Mouse (Mus musculus) limb, embryonic 14.5 days (tissue): ENCODE results near the gene Rrp7a. TPM values are rescaled to one million over a fixed set of nuclear protein-coding genes. Genes with fewer than 3 reads are reported as not detected.

Source experiments
- ATAC-seq: fragments of 200-750 bp; cut with Nextera tagmentation; 2 replicates; pipeline ENCODE4 v1.8.0; 2017; ENCODE audit warnings: low read depth, moderate number of reproducible peaks, moderate TSS enrichment; ENCODE audit not compliant: low FRiP score
- DNase-seq: peaks from one replicate; pipeline ENCODE4 v3.0.0-alpha.2; 2015; ENCODE audit warnings: low spot score
- H3K27ac ChIP-seq: fragments of 300-500 bp; sonication (generic); replicated peaks from 2 replicates; pipeline ENCODE4 v1.5.1; 2014; ENCODE audit warnings: low read depth, mild to moderate bottlenecking, low read length, moderate library complexity, mixed read lengths
- H3K27me3 ChIP-seq: fragments of 300-500 bp; sonication (generic); 2 replicates; pipeline ENCODE4 v1.6.1; 2014; ENCODE audit warnings: low read length, mixed read lengths; ENCODE audit not compliant: control insufficient read depth, insufficient read depth
- H3K36me3 ChIP-seq: fragments of 300-500 bp; sonication (generic); 2 replicates; pipeline ENCODE4 v1.6.1; 2014; ENCODE audit warnings: mild to moderate bottlenecking, low read length, moderate library complexity, mixed read lengths; ENCODE audit not compliant: control insufficient read depth, insufficient read depth
- H3K4me1 ChIP-seq: fragments of 300-500 bp; sonication (generic); 2 replicates; pipeline ENCODE4 v1.6.1; 2014; ENCODE audit warnings: antibody characterized with exemption, low read length, mixed read lengths; ENCODE audit not compliant: control insufficient read depth, insufficient read depth
- H3K4me2 ChIP-seq: fragments of 300-500 bp; sonication (generic); replicated peaks from 2 replicates; pipeline ENCODE4 v1.6.1; 2014; ENCODE audit warnings: low read depth, mild to moderate bottlenecking, low read length, moderate library complexity; ENCODE audit not compliant: severe bottlenecking
- H3K4me3 ChIP-seq: fragments of 300-500 bp; sonication (generic); replicated peaks from 2 replicates; pipeline ENCODE4 v1.5.1; 2014; ENCODE audit warnings: low read length
- H3K9ac ChIP-seq: fragments of 300-500 bp; sonication (generic); 2 replicates; pipeline ENCODE4 v1.6.1; 2014; ENCODE audit warnings: mild to moderate bottlenecking, low read depth, low read length, moderate library complexity; ENCODE audit not compliant: severe bottlenecking
- H3K9me3 ChIP-seq: fragments of 300-500 bp; sonication (generic); 2 replicates; pipeline ENCODE4 v1.6.1; 2016; ENCODE audit warnings: low read length; ENCODE audit not compliant: control insufficient read depth
- POLR2A ChIP-seq: fragments of 200-500 bp; IDR thresholded peaks from 2 replicates; pipeline ENCODE4 v1.8.0; 2012; ENCODE audit warnings: inconsistent platforms, mild to moderate bottlenecking, moderate library complexity, borderline replicate concordance; ENCODE audit not compliant: insufficient read depth, insufficient read length; ENCODE audit errors: extremely low read depth
- WGBS: fragments of 180-500 bp; shearing (Covaris S2); extraction: QIAGEN DNeasy Blood & Tissue Kit; methylation state at CpG from one replicate; pipeline ENCODE4 v1.1.7; 2014; 5-methylcytosine and 5-hydroxymethylcytosine counted together
- polyA plus RNA-seq, 2 experiments: library from polyadenylated mRNA; depleted of rRNA in 1 of 2; stranded (reverse) in 1 of 2; unstranded in 1 of 2; fragments of >200 nt; fragmentation: Nextera tagmentation in 1 of 2; extraction: Ambion mirVana in 1 of 2; gene quantifications; 2 replicates each; pipeline versions ENCODE4 v1.2.1 to v1.2.3; 2012 to 2014

Rrp7a gene
- polyA plus RNA-seq, 2 experiments = 60.9 to 82.1 TPM

DNA sequence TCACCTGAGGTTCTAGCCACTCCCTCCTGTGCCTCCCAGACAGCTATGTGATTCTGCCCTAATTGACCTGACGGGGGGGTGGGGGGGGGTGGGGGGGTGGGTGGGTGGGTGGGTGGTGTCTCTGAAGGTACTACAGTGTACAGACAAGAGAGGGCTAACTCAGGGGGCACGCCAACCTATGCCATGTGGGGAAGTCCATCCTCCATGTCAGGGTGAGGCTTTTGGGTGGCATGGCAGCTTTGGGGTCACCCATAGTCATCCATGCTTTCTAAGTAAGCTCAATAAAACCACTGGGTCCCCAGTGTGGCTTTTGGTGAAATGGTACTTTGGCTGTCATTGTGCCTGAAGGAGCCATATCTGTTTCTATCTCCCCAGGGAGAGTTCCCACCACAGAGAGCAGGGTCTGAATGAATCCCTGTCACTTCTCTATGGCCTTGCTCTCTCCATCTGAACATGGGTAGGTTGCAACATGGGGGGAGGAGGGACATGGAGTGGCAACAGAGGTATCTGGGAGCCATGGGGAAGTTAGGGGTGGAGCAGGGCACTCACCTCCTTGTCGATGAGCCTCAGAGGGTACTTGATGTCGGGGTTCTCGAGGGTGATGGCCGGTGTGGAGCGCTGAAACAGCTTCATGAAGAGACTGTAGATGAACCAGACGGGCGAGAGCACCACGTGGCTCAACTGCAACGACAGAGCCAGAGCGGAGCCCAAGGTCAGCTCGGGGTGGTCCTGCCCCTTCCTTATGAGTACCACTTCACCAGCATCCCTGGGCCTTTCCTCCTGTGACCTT is 43.1 kb upstream of the Rrp7a start:
- WGBS = 92% methylated on average over 13 of the region's 13 CpGs
- Histone ChIP-seq H3K9ac (no peak overlapping the region), H3K4me1 (peaks cover 4% of the 10 kb centered on the region; the same call in 1 of the 2 replicates), H3K27me3 (no peaks in the 10 kb centered on the region), H3K9me3 (no peaks in the 10 kb centered on the region), H3K4me3 (no peak overlapping the region), H3K36me3 (peaks cover 20% of the 10 kb centered on the region), H3K27ac (no peak overlapping the region), H3K4me2 (no peak overlapping the region)
- TF ChIP-seq POLR2A = no peak
- DNase-seq = no peak
- ATAC-seq = no peak

DNA sequence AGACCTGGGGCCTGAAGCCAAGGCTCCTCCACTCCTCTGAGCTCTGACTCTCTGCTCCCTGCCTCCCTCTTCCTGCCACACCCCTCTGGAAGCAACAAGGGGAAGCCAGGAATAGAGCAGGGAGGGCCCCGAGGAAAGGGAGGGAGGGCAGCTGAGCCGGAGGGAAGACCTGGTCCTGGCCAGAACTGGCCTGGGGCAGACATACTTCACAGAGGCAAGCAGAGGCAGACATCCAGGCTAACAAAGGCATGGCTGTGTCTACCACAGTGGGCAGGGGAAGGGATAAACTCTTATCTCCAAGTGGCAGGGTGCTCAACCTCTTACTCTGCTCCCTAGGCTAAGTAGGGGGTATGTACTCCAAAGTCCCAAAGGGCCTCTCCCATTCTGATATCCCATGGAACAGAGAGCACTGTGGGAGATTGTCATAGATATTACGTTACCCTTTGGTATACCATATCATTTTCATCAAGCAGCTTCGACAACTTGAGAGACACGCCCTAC is 42.4 kb upstream of the Rrp7a start:
- Histone ChIP-seq H3K9ac (no peak overlapping the region), H3K27ac (no peak overlapping the region), H3K4me1 (no peaks in the 10 kb centered on the region), H3K4me2 (no peak overlapping the region), H3K4me3 (no peak overlapping the region), H3K9me3 (no peaks in the 10 kb centered on the region), H3K36me3 (peaks cover 26% of the 10 kb centered on the region), H3K27me3 (no peaks in the 10 kb centered on the region)
- no peak for TF ChIP-seq POLR2A
- 73% methylated on average over 5 of the region's 5 CpGs for WGBS
- no peak for ATAC-seq
- no peak for DNase-seq

DNA sequence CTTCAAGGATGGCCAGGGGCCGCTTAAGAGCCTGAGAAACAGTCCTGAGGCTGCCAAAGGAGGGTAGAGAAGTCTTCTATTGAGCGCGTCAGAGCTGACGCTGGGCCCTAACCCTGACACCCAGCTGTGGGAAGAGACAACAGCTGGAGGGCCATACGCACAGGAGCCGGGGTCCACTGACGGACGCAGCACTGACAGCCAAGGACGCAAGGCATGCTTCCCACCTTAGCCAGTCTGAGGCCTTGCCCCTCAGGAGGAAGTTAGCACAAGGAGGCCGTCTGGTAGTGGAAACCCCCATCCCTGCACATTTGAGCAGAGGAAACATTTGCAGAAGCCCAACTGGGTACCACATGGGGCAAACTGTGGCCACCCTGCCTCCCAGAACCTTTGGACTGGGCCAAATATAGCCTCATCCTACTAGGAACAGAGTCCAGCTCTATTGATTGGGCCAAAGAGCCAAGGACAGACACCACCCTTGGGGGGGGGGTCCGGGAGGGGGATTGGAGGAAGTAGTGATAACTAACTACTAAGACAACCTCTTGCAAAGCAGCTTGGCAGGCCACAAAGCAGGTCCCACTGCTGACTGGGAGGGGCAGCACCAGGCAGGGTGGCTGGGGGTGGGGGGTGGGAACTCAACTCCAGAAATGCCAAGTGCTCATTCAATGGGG is 40.4 kb upstream of the Rrp7a start:
- no peak overlapping the region for H3K27ac ChIP-seq
- 88% methylated on average over 11 of the region's 11 CpGs for WGBS
- no peaks in the 10 kb centered on the region for H3K9me3 ChIP-seq
- ATAC-seq (no peak), DNase-seq (no peak)
- peaks cover 45% of the 10 kb centered on the region for H3K36me3 ChIP-seq
- 0 out of 2 replicates have a peak overlapping the region, but pooled peaks have one; percentile 16 for H3K9ac ChIP-seq
- no peaks in the 10 kb centered on the region for H3K27me3 ChIP-seq
- H3K4me3 ChIP-seq = no peak overlapping the region
- H3K4me2 ChIP-seq = no peak overlapping the region
- no peaks in the 10 kb centered on the region for H3K4me1 ChIP-seq
- TF ChIP-seq POLR2A = no peak

DNA sequence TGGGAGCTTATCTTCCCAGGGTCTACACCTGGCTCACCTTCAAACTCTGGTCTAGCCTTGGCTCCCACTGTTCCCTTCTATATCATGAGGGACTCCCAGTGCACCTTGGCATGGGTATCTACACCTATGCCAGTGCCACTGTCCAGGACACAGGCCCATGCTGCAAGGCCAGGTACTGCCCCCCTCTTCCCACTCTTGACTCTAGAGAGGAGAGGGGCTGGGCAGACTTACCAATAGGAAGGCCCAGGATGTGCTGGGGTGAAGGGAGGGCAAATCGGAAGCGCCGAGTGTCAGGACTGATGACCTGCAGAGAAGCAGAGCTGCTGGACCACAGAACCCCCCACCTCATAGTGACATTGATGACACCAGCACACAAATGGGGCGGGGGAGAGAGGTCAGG is 39.4 kb upstream of the Rrp7a start:
- Histone ChIP-seq H3K4me1 (no peaks in the 10 kb centered on the region), H3K36me3 (peaks cover 52% of the 10 kb centered on the region), H3K27me3 (no peaks in the 10 kb centered on the region), H3K9ac (no peak overlapping the region), H3K4me2 (no peak overlapping the region), H3K27ac (no peak overlapping the region), H3K9me3 (no peaks in the 10 kb centered on the region), H3K4me3 (no peak overlapping the region)
- 90% methylated on average over 4 of the region's 4 CpGs for WGBS
- DNase-seq = no peak
- no peak for TF ChIP-seq POLR2A
- ATAC-seq = no peak

DNA sequence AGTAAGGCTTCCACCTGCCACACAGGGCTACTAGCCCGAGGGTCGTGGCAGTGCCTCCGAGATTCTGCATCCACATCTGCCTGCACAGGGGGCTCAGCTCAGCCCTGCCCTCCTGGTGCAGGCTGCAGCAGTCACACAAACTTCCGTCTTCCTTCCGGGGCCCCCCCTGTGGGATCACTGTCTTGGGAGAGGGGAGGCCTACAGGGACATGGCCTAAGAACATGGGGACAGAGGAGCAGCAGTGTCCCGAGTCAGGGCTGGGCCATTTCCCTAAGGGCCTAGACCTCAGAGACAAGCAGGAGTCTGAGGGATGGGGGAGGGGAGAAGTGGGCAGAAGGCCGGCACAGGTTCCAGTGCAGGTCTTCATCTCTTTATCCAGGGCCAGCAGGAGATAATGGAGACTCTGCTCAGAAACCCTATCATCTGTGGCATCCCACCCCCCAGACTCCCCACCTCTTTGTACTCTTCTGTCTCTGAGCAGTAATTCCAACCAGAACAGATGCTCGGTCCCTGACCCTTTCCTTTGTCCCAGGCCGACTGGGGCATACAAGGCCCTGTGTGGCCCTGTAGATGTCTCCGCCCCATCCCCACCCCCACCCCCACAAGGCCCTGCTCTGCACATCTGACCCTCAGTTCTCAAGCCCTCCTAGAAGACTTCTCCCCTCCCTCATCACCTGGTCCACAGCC is 38.6 kb upstream of the Rrp7a start:
- peaks cover 55% of the 10 kb centered on the region for H3K36me3 ChIP-seq
- H3K4me3 ChIP-seq = no peak overlapping the region
- DNase-seq (no peak), ATAC-seq (no peak)
- no peak for TF ChIP-seq POLR2A
- no peaks in the 10 kb centered on the region for H3K9me3 ChIP-seq
- no peak overlapping the region for H3K27ac ChIP-seq
- H3K4me1 ChIP-seq = no peaks in the 10 kb centered on the region
- H3K4me2 ChIP-seq = no peak overlapping the region
- no peak overlapping the region for H3K9ac ChIP-seq
- 69% methylated on average over 10 of the region's 10 CpGs for WGBS
- no peaks in the 10 kb centered on the region for H3K27me3 ChIP-seq
